Mouse (Mus musculus) E14TG2a.4 (cell line): ENCODE results near the gene Csf1.

Experiments
- H3K27me3 ChIP-seq: 2 replicates; pipeline ENCODE4 v1.6.1; 2014; ENCODE audit warnings: low read length, control low read depth; ENCODE audit not compliant: insufficient read depth
- H3K36me3 ChIP-seq: 2 replicates; pipeline ENCODE4 v1.6.1; 2014; ENCODE audit warnings: low read length, control low read depth; ENCODE audit not compliant: insufficient read depth
- H3K4me1 ChIP-seq: replicated peaks from 2 replicates; pipeline ENCODE4 v1.6.1; 2014; ENCODE audit warnings: low read depth, low read length, control low read depth
- H3K4me3 ChIP-seq: replicated peaks from 2 replicates; pipeline ENCODE4 v1.5.1; 2014; ENCODE audit warnings: mild to moderate bottlenecking, low read length
- H3K9me3 ChIP-seq: 2 replicates; pipeline ENCODE4 v1.6.1; 2014; ENCODE audit warnings: low read length, control low read depth
- CTCF ChIP-seq: conservative IDR thresholded peaks from 2 replicates; pipeline ENCODE4 v1.5.1; 2014; ENCODE audit warnings: low read length
- NANOG ChIP-seq: IDR thresholded peaks from 2 replicates; pipeline ENCODE4 v1.6.1; 2014; ENCODE audit warnings: borderline replicate concordance, low read length, mixed read lengths
- POU5F1 ChIP-seq: IDR thresholded peaks from 2 replicates; pipeline ENCODE4 v1.6.1; 2014; ENCODE audit warnings: low read length, borderline replicate concordance

Gene Csf1

DNA sequence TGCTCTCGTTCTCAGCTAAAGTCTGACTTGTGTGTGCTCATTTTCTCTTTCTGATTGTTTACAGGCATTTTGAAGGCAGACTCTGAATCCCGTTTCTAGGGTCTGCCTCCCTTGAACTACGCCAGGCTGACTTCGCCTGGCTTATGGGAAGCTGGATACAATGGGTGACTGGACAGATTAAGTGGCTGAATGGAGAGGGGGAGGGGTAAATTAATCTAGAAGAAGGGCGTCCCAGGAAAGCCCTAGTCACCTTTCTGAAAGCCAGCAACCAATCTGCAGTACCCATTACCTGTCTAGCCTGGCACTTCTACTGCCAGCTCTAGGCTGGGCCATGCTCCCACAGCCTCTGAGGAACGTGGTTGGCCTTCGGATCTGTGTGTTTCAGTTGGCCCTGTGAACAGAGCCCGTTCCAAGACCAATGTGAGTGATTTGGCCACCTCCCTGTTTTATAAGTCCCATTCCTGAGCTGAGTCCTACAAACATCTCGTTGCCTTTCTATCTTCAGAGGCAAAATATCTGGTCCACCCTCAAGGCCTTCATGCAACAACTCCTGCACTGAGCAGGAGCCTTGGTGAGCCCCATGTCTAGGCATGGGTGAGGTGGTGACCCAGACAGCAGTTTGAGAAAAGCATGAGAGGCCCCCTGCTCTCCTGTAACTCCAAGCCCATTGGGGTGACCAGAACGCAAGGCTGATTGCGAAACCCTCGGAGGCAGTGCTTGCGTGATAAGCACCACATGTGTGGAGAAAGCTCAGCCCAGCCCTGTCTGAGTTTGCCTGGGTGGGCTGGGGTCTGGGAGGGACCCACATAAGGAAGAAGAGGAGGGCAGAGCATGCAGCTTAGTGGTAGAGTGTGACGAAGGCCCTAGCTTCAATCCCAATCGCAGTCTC is 27.6 kb upstream of the Csf1 start:
- peaks cover 14% of the 10 kb centered on the region for H3K4me1 ChIP-seq
- H3K4me3 ChIP-seq: no peak overlapping the region
- H3K27me3 ChIP-seq: peaks cover 39% of the 10 kb centered on the region
- no peaks in the 10 kb centered on the region for H3K36me3 ChIP-seq
- no peak for TF ChIP-seq CTCF
- TF ChIP-seq POU5F1: no peak
- TF ChIP-seq NANOG: no peak
- H3K9me3 ChIP-seq: no peaks in the 10 kb centered on the region

DNA sequence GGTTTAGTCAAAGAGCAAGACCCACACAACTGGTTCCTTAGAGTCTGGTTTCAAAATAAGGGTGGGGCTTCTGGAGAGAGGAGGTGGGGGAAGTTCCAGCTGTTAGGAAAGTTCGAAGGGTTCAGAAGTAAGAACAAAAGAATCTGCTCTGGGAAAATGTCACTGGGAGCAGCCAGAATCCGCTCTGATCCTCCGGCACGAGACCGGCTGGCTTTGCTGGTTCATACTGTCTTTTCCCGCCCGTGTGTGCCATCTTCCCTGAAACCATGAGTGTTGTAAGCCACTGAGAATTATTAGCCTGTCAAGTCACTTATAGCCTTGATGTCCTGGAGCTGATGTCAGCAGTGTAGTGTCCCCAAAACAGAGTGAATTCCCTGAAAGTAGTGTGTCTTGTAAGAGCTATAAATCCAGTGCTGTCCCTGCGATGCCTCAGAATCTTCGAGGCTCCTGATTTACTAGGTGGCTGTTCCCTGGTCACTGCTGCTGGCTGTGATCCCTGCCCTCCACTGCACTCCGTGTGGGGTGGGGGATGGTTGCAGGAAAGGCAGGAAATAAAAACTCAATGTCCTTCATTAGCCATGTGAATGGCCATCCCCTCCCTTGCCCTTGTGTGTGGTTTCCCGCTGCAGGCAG is 26.8 kb upstream of the Csf1 start:
- H3K36me3 ChIP-seq: no peaks in the 10 kb centered on the region
- H3K9me3 ChIP-seq: no peaks in the 10 kb centered on the region
- peaks cover 14% of the 10 kb centered on the region for H3K4me1 ChIP-seq
- no peak overlapping the region for H3K4me3 ChIP-seq
- TF ChIP-seq NANOG (no peak), POU5F1 (no peak), CTCF (no peak)
- peaks cover 39% of the 10 kb centered on the region for H3K27me3 ChIP-seq

- Histone ChIP-seq H3K4me1 (peaks cover 14% of the 10 kb centered on the region), H3K36me3 (no peaks in the 10 kb centered on the region), H3K27me3 (peaks cover 39% of the 10 kb centered on the region), H3K9me3 (no peaks in the 10 kb centered on the region), H3K4me3 (no peak overlapping the region)
- TF ChIP-seq POU5F1 (no peak), CTCF (no peak), NANOG (no peak)
Measured at GRCm38 (mm10) chr3:107786344-107786743, 26.1 kb upstream of the Csf1 start.

DNA sequence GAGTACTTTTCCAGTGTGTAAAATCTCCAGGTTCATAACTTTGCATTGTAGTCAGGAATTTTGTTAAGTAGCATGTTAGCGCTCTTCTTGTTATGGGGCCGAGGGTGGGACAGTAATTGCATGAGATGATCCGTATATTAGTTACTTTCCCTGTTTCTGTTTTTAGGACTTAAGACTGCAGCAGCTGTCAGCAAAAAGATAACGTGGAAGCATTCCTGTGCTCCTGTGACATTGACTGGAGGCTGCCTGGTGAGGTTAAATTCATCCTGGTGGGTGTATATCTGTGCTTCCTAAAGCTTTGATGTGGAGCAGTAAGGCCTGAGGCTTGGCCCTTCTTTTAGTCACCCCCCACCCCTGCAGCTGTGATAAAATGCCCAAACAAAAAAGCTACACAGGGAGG is 25.3 kb upstream of the Csf1 start:
- no peaks in the 10 kb centered on the region for H3K36me3 ChIP-seq
- H3K27me3 ChIP-seq: peaks cover 31% of the 10 kb centered on the region
- H3K9me3 ChIP-seq: no peaks in the 10 kb centered on the region
- no peak overlapping the region for H3K4me3 ChIP-seq
- peaks cover 14% of the 10 kb centered on the region for H3K4me1 ChIP-seq
- TF ChIP-seq CTCF (no peak), NANOG (no peak), POU5F1 (no peak)

DNA sequence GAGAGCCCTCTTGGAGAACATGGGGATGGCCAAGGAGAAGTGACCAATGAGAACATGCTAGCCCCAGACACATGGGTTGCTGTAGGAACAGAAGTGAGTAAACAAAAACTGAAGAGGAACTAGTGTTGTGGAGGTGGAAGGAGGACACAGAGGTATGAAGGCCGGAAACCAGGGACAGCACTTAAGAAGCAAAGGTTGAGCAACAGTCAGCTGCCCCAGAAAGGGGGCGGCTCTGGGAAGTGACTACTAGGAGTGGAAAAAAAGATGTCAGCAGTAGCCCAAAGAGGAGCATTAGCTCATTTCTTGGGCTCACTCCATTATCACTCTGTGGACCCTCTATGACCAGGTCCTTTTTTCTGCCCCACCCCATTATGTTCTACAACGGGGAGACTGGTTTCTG is 23.0 kb upstream of the Csf1 start:
- Histone ChIP-seq H3K4me3 (no peak overlapping the region), H3K4me1 (peaks cover 14% of the 10 kb centered on the region), H3K27me3 (peaks cover 27% of the 10 kb centered on the region), H3K36me3 (no peaks in the 10 kb centered on the region), H3K9me3 (no peaks in the 10 kb centered on the region)
- TF ChIP-seq POU5F1 (no peak), NANOG (no peak), CTCF (no peak)

DNA sequence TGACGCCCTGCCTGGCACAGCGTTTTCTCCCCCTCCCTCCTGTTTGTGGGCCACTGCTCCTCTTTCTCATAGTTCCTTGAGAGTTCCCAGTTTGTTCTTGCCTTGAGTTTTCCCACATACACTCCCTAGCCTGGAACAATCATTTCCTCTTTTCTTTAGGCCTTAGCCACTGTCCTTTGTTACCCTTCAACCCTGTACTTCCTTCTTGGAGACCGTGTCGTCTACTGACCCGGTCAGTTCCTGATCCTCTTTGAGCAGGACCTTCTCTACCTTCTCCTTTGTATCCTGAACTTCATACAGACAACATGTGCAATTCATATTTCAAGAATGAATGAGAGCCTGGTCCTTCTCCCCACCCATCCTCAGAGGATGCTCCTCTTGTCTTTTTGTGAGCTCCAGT is 21.0 kb upstream of the Csf1 start:
- no peaks in the 10 kb centered on the region for H3K9me3 ChIP-seq
- H3K4me1 ChIP-seq: peaks cover 5% of the 10 kb centered on the region
- no peak for TF ChIP-seq CTCF
- TF ChIP-seq NANOG: no peak
- TF ChIP-seq POU5F1: no peak

GRCm38 (mm10) chr3:107778016-107778415 is 17.7 kb upstream of the Csf1 start:
- Histone ChIP-seq H3K27me3 (peaks cover 34% of the 10 kb centered on the region), H3K9me3 (no peaks in the 10 kb centered on the region), H3K4me1 (peaks cover 8% of the 10 kb centered on the region), H3K36me3 (no peaks in the 10 kb centered on the region), H3K4me3 (no peak overlapping the region)
- TF ChIP-seq POU5F1 (no peak), CTCF (no peak), NANOG (no peak)

More for the DNA sequence above, 21.0 kb upstream of the Csf1 start:
- Histone ChIP-seq H3K4me3 (no peak overlapping the region), H3K27me3 (peaks cover 27% of the 10 kb centered on the region), H3K36me3 (no peaks in the 10 kb centered on the region)

DNA sequence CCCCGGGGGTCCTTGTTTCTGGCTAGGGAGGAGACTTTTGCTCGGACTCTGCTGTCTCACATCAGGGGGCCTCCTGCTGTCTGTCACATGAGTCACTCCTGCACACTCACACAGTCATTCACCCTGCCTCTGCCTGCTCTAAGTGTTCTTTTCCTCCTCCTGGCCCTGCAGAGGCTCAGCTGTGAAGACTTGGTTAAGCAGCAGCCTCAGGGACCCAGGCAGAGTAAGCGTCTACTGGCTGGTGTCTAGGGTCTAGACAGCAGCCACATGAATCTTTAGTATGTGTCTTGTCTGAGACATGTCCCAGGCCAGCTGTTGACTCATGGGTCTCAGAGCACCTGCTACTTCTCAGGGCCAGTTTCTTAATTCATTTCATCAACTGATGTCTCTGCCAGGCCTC is 16.0 kb upstream of the Csf1 start:
- H3K4me3 ChIP-seq: no peak overlapping the region
- peaks cover 47% of the 10 kb centered on the region for H3K27me3 ChIP-seq
- H3K4me1 ChIP-seq: peaks cover 8% of the 10 kb centered on the region
- H3K36me3 ChIP-seq: no peaks in the 10 kb centered on the region
- no peak for TF ChIP-seq POU5F1
- no peak for TF ChIP-seq NANOG
- TF ChIP-seq CTCF: no peak
- H3K9me3 ChIP-seq: no peaks in the 10 kb centered on the region
